Mouse (Mus musculus) embryonic facial prominence, embryonic 14.5 days (tissue): ENCODE measurements around the gene Mras. TPM values are rescaled to one million over a fixed set of nuclear protein-coding genes. Genes with fewer than 3 reads are reported as not detected.

Source experiments
- ATAC-seq: fragments of 200-750 bp; cut with Nextera tagmentation; 2 replicates; pipeline ENCODE4 v1.8.0; 2017; ENCODE audit warnings: low read depth, moderate number of reproducible peaks, moderate TSS enrichment
- DNase-seq: peaks from one replicate; pipeline ENCODE4 v3.0.0-alpha.2; 2015; ENCODE audit warnings: low spot score
- H3K27ac ChIP-seq: fragments of 300-500 bp; sonication (generic); replicated peaks from 2 replicates; pipeline ENCODE4 v1.5.1; 2014; ENCODE audit warnings: low read depth, mild to moderate bottlenecking, low read length, moderate library complexity
- H3K27me3 ChIP-seq: fragments of 300-500 bp; sonication (generic); replicated peaks from 2 replicates; pipeline ENCODE4 v1.6.1; 2014; ENCODE audit warnings: low read length; ENCODE audit not compliant: control insufficient read depth, insufficient read depth
- H3K36me3 ChIP-seq: fragments of 300-500 bp; sonication (generic); 2 replicates; pipeline ENCODE4 v1.6.1; 2014; ENCODE audit warnings: low read length, mixed read lengths; ENCODE audit not compliant: control insufficient read depth, insufficient read depth
- H3K4me1 ChIP-seq: fragments of 300-500 bp; sonication (generic); 2 replicates; pipeline ENCODE4 v1.6.1; 2014; ENCODE audit warnings: antibody characterized with exemption, low read length; ENCODE audit not compliant: control insufficient read depth, insufficient read depth
- H3K4me2 ChIP-seq: fragments of 300-500 bp; sonication (generic); 2 replicates; pipeline ENCODE4 v1.6.1; 2014; ENCODE audit warnings: low read depth, mild to moderate bottlenecking, low read length, moderate library complexity, mixed read lengths
- H3K4me3 ChIP-seq: fragments of 300-500 bp; sonication (generic); 2 replicates; pipeline ENCODE4 v1.5.1; 2014; ENCODE audit warnings: low read depth, mild to moderate bottlenecking, low read length
- H3K9ac ChIP-seq: fragments of 300-500 bp; sonication (generic); 2 replicates; pipeline ENCODE4 v1.6.1; 2014; ENCODE audit warnings: low read depth, mild to moderate bottlenecking, low read length, moderate library complexity, mixed read lengths
- H3K9me3 ChIP-seq: fragments of 300-500 bp; sonication (generic); 2 replicates; pipeline ENCODE4 v1.6.1; 2016; ENCODE audit warnings: low read length; ENCODE audit not compliant: control insufficient read depth
- WGBS: fragments of 180-500 bp; shearing (Covaris S2); extraction: QIAGEN DNeasy Blood & Tissue Kit; methylation state at CpG from one replicate; pipeline ENCODE4 v1.1.7; 2014; 5-methylcytosine and 5-hydroxymethylcytosine counted together
- polyA plus RNA-seq: library from polyadenylated mRNA; unstranded; fragments of >200 nt; fragmentation: Nextera tagmentation; extraction: Ambion mirVana; gene quantifications from 2 replicates; pipeline ENCODE4 v1.2.1, GENCODE M21; 2014

Mras gene
- polyA plus RNA-seq, 1 experiment from 2014 or later: 30.6 TPM

GRCm38 (mm10) chr9:99425262-99425661 lies 11.9 kb downstream of the Mras start:
- 62% methylated on average over 9 of the region's 9 CpGs for WGBS
- no peak overlapping the region for H3K27ac ChIP-seq
- no peaks in the 10 kb centered on the region for H3K9me3 ChIP-seq
- H3K9ac ChIP-seq: no peak overlapping the region
- peaks cover 27% of the 10 kb centered on the region for H3K4me1 ChIP-seq
- no peak for DNase-seq
- no peaks in the 10 kb centered on the region for H3K27me3 ChIP-seq
- ATAC-seq: no peak
- H3K4me2 ChIP-seq: no peak overlapping the region
- no peak overlapping the region for H3K4me3 ChIP-seq
- H3K36me3 ChIP-seq: 0 out of 2 replicates have a peak, but pooled peaks cover 3% of the 10 kb centered on the region

- no peak overlapping the region for H3K27ac ChIP-seq
Observed at GRCm38 (mm10) chr9:99424574-99424863, 12.7 kb downstream of the Mras start.

GRCm38 (mm10) chr9:99423692-99424573 lies 13.2 kb downstream of the Mras start:
- no peak overlapping the region for H3K9ac ChIP-seq
- WGBS: 67% methylated on average over 9 of the region's 9 CpGs

More at GRCm38 (mm10) chr9:99424574-99424863, 12.7 kb downstream of the Mras start:
- DNase-seq: no peak
- Histone ChIP-seq H3K9me3 (no peaks in the 10 kb centered on the region), H3K9ac (no peak overlapping the region), H3K4me2 (no peak overlapping the region), H3K36me3 (0 out of 2 replicates have a peak, but pooled peaks cover 3% of the 10 kb centered on the region), H3K27me3 (no peaks in the 10 kb centered on the region), H3K4me3 (no peak overlapping the region), H3K4me1 (peaks cover 27% of the 10 kb centered on the region)
- ATAC-seq: no peak
- 38% methylated on average over 4 of the region's 4 CpGs for WGBS

GRCm38 (mm10) chr9:99421914-99422313 lies 15.3 kb downstream of the Mras start:
- no peaks in the 10 kb centered on the region for H3K9me3 ChIP-seq
- WGBS: 80% methylated on average over 3 of the region's 3 CpGs
- DNase-seq: no peak
- no peak overlapping the region for H3K9ac ChIP-seq
- no peak overlapping the region for H3K4me2 ChIP-seq
- no peak for ATAC-seq
- 0 out of 2 replicates have a peak, but pooled peaks cover 3% of the 10 kb centered on the region for H3K36me3 ChIP-seq
- H3K4me3 ChIP-seq: no peak overlapping the region
- H3K27me3 ChIP-seq: no peaks in the 10 kb centered on the region
- no peak overlapping the region for H3K27ac ChIP-seq
- H3K4me1 ChIP-seq: peaks cover 40% of the 10 kb centered on the region

More at GRCm38 (mm10) chr9:99423692-99424573, 13.2 kb downstream of the Mras start:
- no peak overlapping the region for H3K4me2 ChIP-seq
- H3K27me3 ChIP-seq: no peaks in the 10 kb centered on the region
- H3K36me3 ChIP-seq: 0 out of 2 replicates have a peak, but pooled peaks cover 3% of the 10 kb centered on the region
- H3K27ac ChIP-seq: no peak overlapping the region
- no peak for ATAC-seq
- H3K4me3 ChIP-seq: no peak overlapping the region
- no peak for DNase-seq
- H3K4me1 ChIP-seq: peaks cover 28% of the 10 kb centered on the region
- H3K9me3 ChIP-seq: no peaks in the 10 kb centered on the region

- DNase-seq (no peak), ATAC-seq (no peak)
- peaks cover 43% of the 10 kb centered on the region for H3K4me1 ChIP-seq
- H3K4me2 ChIP-seq: no peak overlapping the region
- H3K9ac ChIP-seq: no peak overlapping the region
- H3K27ac ChIP-seq: no peak overlapping the region
- no peaks in the 10 kb centered on the region for H3K27me3 ChIP-seq
- 76% methylated on average over 8 of the region's 8 CpGs for WGBS
- H3K4me3 ChIP-seq: no peak overlapping the region
- 0 out of 2 replicates have a peak, but pooled peaks cover 3% of the 10 kb centered on the region for H3K36me3 ChIP-seq
- H3K9me3 ChIP-seq: no peaks in the 10 kb centered on the region
Observed at GRCm38 (mm10) chr9:99419951-99420701, 17.1 kb downstream of the Mras start.

- peaks cover 26% of the 10 kb centered on the region for H3K4me1 ChIP-seq
- no peak for ATAC-seq
- no peaks in the 10 kb centered on the region for H3K27me3 ChIP-seq
- 57% methylated on average over 5 of the region's 5 CpGs for WGBS
- H3K4me3 ChIP-seq: no peak overlapping the region
- H3K9ac ChIP-seq: no peak overlapping the region
- peak overlapping the region; percentile 49; the same call in 1 of the 2 replicates for H3K27ac ChIP-seq
- no peaks in the 10 kb centered on the region for H3K9me3 ChIP-seq
- DNase-seq: peak; percentile 79
- 0 out of 2 replicates have a peak, but pooled peaks cover 3% of the 10 kb centered on the region for H3K36me3 ChIP-seq
- no peak overlapping the region for H3K4me2 ChIP-seq
Observed at GRCm38 (mm10) chr9:99418377-99418776, 18.8 kb downstream of the Mras start.

- Histone ChIP-seq H3K4me3 (no peak overlapping the region), H3K27me3 (no peaks in the 10 kb centered on the region), H3K27ac (peak overlapping the region; percentile 44), H3K4me2 (no peak overlapping the region), H3K4me1 (peaks cover 26% of the 10 kb centered on the region), H3K9ac (no peak overlapping the region), H3K9me3 (no peaks in the 10 kb centered on the region), H3K36me3 (0 out of 2 replicates have a peak, but pooled peaks cover 3% of the 10 kb centered on the region)
- ATAC-seq (no peak), DNase-seq (peak; percentile 64)
- 58% methylated on average over 4 of the region's 4 CpGs for WGBS
Observed at GRCm38 (mm10) chr9:99417288-99417846, 19.8 kb downstream of the Mras start.

- 84% methylated on average over 3 of the region's 3 CpGs for WGBS
Observed at GRCm38 (mm10) chr9:99416809-99417208, 20.4 kb downstream of the Mras start.

More at GRCm38 (mm10) chr9:99416809-99417208, 20.4 kb downstream of the Mras start:
- no peak overlapping the region for H3K4me2 ChIP-seq
- H3K27me3 ChIP-seq: no peaks in the 10 kb centered on the region
- peaks cover 26% of the 10 kb centered on the region for H3K4me1 ChIP-seq
- H3K9ac ChIP-seq: no peak overlapping the region
- no peak for ATAC-seq
- no peak overlapping the region for H3K4me3 ChIP-seq
- 0 out of 2 replicates have a peak, but pooled peaks cover 3% of the 10 kb centered on the region for H3K36me3 ChIP-seq
- no peak for DNase-seq
- peak overlapping the region; percentile 44; the same call in 1 of the 2 replicates for H3K27ac ChIP-seq
- no peaks in the 10 kb centered on the region for H3K9me3 ChIP-seq
